Mouse (Mus musculus) heart, adult 9 months (tissue): Measurements from ENCODE around the gene Trim2.

Experiments
- DNase-seq, 2 experiments: peaks; one replicate each; pipeline ENCODE4 v3.0.0; 2022; ENCODE audit warnings: low spot score in 2 of 2

Gene Trim2

DNA sequence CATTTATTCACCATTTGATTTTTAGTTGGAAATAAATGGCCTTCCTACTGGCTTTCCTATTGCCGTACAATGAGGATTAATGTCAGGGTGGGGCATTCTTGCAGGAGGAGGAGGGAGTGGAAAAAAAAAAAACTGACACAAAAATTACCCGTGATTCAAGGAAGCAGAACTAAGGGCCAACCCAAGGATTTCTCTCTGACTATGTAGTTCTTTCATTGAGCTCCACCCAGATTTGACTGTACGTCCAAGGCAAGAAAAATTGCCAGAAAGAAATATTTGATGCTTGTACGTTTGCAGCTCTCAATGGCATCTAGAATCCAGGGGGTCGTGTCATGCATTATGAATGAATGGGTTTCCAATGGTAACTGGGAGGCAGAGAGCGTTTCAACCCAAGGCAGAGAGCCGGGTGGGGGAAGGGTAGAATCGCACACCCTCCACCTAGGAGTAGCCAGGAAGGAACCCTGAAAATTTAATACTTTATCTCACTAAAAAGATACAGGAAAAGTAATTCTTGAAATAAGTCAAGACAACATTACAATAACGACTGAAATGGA lies 86.9 kb downstream of the Trim2 start:
- DNase-seq: no peak

DNA sequence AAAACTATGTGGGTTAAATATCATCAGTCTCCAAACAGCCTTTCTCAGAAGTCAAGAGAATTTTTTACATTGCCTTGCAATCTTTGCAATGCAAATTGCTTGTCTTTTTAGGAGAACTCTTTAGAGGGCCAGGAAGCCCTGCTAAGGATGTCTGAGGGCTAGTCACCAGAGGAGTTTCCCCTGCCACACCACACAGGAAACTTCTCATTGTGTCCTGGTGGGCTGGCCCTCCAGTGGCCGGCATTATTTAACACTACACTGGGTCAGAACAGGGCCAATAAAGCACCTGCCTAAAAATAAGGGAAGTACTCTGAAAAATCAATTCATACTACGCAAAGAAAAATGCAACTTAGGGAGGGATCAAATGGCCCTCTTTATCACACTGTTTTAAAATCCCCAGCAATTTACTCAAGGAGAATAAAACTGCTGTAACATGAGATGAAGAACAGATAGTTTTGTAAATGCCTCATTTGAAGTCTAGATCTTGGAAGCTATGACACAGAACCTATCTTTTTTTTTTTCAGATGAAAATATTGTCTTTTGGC lies 87.4 kb downstream of the Trim2 start:
- peak in 1 of 2 experiments; percentile 30 for DNase-seq

DNA sequence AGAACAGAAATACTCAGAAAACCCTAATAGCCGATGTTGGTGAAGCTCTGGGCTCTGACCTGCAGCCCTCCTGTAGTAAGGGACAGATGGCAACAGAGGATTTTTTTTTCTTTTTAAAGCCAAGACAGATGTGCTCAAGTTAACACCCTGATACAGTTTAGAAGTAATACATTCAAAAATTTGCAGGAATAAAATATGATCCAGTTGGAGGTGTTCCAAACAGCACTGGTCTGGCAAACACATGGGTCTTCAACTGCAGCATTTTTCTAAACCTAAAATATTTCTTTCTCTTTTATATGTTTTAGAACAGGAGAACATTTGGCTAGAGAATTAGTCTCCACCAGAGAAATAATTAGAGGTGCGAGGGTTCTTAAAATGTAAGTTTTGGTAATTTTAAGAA lies 88.2 kb downstream of the Trim2 start:
- no peak for DNase-seq

DNA sequence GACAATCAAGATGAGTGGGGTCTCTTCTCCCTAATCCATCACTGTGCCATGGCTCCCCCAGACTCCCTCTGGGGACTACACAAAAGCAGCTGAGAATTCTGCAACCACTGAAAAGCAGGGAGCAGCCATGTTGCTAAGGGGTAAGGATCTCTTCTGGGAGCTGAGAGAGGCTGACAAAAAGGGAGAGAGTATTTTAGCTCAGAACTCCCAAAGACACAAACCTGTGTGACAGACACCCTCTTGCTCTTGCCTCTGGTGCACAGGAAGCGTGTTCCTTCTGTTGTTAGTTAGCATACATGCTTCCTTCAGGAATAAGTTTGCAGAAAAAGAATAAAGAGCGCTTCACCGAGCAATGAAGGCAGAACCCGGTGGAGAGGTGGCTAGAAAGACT lies 88.7 kb downstream of the Trim2 start:
- no peak for DNase-seq

DNA sequence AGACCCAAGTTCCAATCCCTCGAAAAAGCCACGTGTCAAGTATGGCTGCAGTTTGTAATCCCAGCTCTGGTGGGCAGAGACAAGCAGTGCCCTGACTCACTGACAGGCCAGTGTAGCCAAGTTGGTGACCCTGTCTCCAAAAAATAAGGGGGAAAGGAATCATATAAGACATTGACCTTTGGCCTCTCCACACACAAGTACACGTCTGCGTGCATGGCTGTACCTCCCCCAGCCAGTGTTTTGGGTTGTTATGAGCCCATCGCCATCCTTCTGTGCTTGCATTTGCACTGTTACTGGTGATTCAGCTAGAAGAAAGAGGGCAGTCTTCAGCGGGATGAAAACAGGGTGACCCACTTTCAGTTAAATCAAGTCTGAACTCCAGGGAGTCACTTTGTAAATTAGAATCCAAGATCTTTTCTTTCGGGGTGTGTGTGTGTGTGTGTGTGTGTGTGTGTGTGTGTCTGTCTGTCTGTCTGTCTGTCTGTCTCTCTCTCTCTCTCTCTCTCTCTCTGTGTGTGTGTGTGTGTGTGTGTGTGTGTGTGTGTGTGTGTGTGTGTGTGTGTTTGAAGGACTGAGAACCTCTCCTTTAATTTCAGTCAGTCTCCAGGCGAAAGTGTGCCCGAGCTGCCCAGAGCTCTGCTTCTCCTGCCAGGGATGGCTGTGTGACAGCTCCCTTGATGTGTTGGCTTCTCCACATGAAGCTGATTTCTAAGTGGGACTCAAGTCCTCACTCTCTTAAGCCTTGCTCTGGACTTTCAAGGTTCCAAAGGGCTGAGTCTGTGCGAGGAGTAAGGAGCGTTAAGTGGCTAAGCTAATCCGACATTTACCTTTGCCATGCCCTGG lies 89.3 kb downstream of the Trim2 start:
- no peak for DNase-seq

- no peak for DNase-seq
Measured at GRCm38 (mm10) chr3:84215743-84216360, 90.8 kb downstream of the Trim2 start.

DNA sequence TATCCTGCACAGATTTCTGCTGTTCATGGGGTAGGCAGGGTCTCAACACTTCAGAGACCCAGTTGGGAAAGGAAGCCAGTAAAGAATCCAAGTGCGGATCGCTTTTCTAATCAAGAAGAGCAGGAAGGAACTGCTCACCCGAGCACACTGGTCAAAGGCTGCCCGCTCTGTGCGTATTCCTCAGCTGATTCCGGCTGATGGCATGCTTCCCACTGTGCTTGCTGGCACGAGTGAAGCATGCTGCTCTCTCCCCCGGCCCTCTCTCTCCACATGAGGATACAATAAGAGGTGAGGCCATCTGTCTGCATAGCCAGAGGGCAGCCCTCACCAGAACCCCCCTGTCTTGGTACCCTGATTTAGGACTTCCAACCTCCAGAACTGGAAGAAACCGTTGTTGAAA lies 91.4 kb downstream of the Trim2 start:
- no peak for DNase-seq

GRCm38 (mm10) chr3:84214501-84214900 lies 92.2 kb downstream of the Trim2 start:
- DNase-seq: no peak

- no peak for DNase-seq
Measured at GRCm38 (mm10) chr3:84211340-84211875, 95.3 kb downstream of the Trim2 start.

GRCm38 (mm10) chr3:84208917-84209513 lies 97.7 kb downstream of the Trim2 start:
- DNase-seq: no peak

DNA sequence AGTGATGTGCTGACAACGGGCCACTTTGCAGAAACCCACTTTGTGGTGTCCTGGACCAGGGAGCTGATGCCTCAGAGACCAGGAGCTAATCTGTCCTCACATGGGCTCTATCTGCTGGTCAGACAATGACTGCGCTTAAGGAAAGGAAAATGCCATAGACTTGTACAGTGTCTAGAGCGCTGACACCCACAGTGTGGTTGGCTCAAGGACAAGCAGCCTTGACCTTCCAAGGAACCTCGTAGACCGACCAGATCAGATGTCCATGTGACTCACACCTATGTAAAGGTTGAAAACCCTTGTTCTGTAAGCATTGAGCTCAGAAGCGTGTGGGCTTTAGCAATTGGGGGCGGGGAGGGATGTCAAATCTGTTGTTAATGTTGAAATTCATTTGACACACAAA lies 98.2 kb downstream of the Trim2 start:
- DNase-seq: no peak

DNA sequence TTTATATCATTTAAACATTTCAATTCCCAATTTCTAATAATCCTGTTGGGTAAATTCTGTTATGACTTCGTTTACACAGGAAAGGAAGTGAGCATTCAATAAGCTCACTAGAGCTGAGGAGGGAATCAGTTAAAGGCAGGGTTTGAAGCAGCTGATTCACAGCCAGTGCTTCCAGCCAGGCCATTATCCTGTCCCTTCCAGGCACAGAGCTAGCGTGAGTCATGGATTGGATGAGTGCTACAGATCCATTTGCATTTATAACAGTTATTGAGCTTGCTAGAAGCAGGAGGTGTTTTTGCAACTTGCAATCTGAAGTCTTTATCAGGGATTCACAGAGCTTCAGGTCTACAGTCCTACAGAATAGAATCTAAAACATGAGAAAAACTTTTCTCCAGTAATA lies 99.3 kb downstream of the Trim2 start:
- DNase-seq: no peak

DNA sequence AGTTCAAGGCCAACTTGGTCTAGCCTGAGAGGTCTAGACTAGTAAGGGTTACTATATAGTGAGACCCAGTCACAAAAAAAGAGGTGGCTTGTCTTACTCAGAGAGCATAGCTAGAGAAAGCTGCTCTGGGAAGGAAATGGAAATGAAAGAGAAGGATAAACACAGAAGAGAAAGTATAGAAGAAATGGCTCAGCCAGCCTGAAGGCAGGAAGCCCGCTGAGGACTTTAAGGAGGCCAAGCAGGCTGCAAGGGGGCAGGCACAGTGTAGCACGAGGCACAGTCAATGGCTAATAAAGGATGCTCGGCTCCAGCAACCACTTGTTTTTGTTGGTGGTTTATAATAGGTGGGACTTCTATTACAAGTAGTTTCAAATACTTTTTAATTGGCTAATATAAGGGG lies 100.6 kb downstream of the Trim2 start:
- no peak for DNase-seq

- no peak for DNase-seq
Measured at GRCm38 (mm10) chr3:84205650-84206049, 101.0 kb downstream of the Trim2 start.

- DNase-seq: no peak
Measured at GRCm38 (mm10) chr3:84204640-84205039, 102.0 kb downstream of the Trim2 start.

GRCm38 (mm10) chr3:84200559-84201420 lies 105.9 kb downstream of the Trim2 start:
- DNase-seq: peak in 1 of 2 experiments; percentile 21

GRCm38 (mm10) chr3:84199516-84199915 lies 107.2 kb downstream of the Trim2 start:
- DNase-seq: no peak

DNA sequence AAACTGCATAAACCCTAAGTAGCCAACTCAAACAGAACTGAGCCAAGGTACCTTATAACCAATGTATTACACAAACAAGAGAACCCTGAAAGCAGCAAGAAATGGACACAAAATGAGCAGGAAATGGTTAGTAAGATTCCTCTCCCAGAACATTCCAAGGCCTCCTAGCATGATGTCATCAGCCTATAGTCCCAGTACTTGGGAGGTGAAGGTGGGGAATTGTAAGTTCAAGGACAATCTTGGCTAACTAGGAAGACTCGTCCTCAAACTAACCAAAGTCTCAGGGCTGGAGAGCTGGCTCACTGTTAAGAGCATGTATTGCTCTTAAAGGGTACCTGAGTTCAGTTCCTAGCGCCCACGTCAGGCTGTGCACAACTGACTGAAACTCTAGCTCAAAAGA lies 108.4 kb downstream of the Trim2 start:
- no peak for DNase-seq

DNA sequence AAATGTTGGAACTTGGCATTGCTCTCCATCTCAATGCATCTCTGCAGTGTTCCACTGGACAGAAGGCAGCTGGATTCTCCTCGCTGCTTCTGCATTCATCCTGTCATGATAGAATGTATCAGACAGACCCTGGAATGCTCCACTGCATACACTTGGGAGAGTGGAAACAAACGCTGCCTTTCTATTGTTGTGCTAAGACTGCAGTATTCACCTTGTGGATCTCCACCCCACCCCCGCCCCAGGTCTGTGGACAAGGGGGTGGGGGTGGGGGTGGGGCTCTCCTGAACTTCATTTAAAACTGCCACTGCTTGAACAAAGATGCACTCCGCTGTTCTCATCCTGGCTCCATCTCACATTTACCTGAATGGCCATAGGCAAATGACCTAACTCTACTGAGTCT lies 112.8 kb downstream of the Trim2 start:
- no peak for DNase-seq

GRCm38 (mm10) chr3:84191141-84191881 lies 115.4 kb downstream of the Trim2 start:
- DNase-seq: no peak
